Mouse (Mus musculus): Measurements from ENCODE around the gene Olfr1390.

DNA sequence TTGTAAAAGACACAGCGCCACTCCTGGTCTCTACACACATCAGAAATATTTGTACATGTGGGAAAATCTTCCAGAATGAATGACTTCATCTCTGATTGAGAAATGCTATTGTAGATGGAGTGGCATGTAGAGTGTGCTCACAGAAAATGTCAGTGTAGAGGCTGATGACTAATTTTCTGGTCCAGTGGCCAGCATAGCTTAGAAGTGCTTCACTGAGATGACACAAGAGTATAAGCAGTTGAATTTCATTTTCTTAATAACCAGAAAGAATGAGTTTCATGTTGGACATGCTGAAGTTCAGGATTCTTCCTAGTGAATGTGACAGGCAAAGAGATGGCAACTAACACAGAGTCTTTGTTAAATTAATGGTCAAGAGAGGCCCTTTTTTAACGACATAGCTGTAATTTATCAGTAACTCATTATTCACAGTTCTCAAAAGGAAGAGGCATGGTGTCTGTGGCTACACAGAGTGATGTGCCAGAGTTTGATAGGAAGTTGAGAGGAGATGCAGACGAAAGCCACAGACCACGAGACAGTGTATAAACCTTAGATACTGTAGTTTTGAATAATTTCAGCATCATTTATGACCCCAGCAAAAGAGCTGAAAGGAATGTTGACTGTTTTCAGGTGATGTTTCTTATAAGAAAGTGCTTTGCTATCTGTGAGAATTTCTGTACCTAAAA, 2.3 kb downstream of the Olfr1390 start:
- TF ChIP-seq CTCF (IDR thresholded peaks at IDR 0.05; ENCODE audit: low read depth) (no peak), EP300 (IDR thresholded peaks at IDR 0.05; ENCODE audit: low read depth) (no peak)

Measured in heart, postnatal 0 days (tissue).